Mouse (Mus musculus): ENCODE measurements at regions not wholly inside any gene's neighbourhood (a gene's known extent, or its start where the extent isn't known, plus 50 kb on each side); places are given as distances from the start of the nearest gene placed in this dataset.

- no peak for DNase-seq (ENCODE audit: low read depth, low spot score)
Measured at GRCm38 (mm10) chr16:85743022-85743421, 59.9 kb downstream of the Adamts1 start.

- DNase-seq (ENCODE audit: low read depth, low spot score): no peak
Measured at GRCm38 (mm10) chr16:85738606-85739195, 64.2 kb downstream of the Adamts1 start.

DNA sequence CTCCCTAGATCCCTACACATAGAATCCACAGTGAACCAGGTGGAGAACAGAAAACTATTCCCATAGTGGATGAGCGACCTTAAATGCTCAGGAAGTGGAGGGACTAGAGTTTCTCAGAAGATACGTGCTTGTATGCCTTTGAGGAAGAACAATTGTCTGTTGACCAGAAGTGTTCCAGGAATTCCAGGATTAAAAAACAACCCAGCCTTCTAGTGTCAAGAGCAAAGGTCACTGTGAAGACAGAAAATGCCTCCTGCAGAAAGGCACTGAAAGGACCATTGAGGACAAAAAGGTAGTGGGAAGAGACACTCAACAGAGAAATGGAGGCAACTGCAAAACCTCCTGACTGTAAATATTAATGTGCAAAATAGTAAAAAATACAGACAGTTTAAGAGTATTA, 74.9 kb downstream of the Adamts1 start:
- no peak for DNase-seq (ENCODE audit: low read depth, low spot score)

GRCm38 (mm10) chr16:85721968-85722367, 80.9 kb downstream of the Adamts1 start:
- no peak for DNase-seq (ENCODE audit: low read depth, low spot score)

DNA sequence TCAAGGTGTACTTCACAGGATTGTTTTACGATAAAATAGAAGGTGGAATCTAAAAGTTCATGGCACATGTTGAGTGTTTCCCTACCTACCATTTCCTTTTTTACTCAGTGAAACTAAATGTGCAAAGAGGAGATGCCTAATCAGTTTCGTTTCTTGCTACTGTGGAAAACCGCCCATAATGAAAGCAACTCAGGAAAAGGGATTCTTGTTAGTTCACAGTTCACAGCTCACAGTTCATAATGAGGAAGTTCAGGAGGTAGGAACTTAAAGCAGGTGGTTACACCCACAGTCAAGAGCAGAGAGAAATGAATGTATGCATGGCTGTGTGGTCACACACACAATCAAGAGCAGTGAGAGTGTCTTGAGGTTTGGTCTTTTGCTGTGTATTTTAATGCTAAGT, 90.6 kb downstream of the Adamts1 start:
- no peak for DNase-seq (ENCODE audit: low read depth, low spot score)

- no peak for DNase-seq (ENCODE audit: low read depth, low spot score)
Measured at GRCm38 (mm10) chr16:85704254-85705020, 98.5 kb downstream of the Adamts1 start.

- DNase-seq (ENCODE audit: low read depth, low spot score): no peak
Measured at GRCm38 (mm10) chr16:85702889-85703480, 99.9 kb downstream of the Adamts1 start.

DNA sequence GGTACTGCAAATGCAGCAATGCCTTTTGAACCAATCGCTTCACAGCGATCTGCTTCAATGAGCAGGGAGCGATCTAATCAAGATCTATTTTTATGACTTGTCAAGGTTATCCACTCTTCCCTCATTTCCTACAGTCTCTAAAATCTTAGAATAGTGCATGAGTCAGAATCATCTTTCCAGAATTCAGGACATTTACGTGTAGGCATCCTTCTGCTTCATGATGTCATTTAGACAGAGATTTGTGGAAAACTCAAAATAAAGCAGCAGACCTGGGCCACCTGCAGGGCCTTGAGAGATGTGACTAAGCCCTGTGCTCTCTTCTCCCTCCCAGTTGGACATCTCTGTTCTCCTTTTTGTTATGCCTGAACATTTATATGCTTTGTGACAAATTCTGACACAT, 103.6 kb downstream of the Adamts1 start:
- no peak for DNase-seq (ENCODE audit: low read depth, low spot score)

- DNase-seq (ENCODE audit: low read depth, low spot score): no peak
Measured at GRCm38 (mm10) chr16:85682721-85683120, 120.2 kb downstream of the Adamts1 start.

DNA sequence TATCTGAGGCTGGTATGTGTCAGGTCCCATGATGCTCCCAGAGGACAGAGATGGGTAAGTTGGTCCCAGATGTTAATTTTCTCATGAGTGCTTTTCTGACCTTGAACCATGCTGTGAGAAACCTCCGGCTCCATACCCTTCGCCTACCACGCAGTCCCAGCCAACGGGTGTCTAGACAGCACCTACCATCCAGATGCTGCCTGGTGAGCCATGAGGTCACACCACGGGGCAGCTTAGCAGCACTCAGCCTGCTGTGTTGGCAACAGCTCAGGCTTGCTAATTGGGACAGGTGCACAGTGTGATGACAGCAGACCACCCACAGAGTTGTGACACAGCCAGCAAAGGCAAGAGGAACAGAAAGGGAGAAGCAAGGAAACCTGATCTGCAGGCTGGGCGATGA, 122.6 kb downstream of the Adamts1 start:
- peak; percentile 50 for DNase-seq (ENCODE audit: low read depth, low spot score)

GRCm38 (mm10) chr16:85678781-85679180, 124.1 kb downstream of the Adamts1 start:
- no peak for DNase-seq (ENCODE audit: low read depth, low spot score)

DNA sequence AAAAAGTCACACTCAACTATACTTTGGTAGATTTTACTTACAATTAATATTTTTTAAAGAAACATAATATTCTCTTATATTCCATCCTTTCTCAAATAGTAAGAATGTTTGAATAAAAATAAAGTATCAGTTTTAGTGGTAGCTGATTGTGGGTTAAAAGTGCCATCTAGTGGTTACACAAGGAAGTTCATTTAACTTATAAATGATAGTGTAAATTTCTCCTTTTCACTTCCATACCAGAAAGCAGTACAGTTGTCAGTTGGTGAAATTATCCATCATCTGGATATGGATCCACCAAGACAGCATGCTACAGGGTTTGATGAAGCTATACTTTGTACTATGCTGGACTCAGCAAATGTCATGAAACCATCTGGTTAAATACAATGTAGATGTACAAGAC, 124.7 kb downstream of the Adamts1 start:
- no peak for DNase-seq (ENCODE audit: low read depth, low spot score)

GRCm38 (mm10) chr16:85677027-85677426, 123.8 kb upstream of the Cyyr1 start:
- peak; percentile 52 for DNase-seq (ENCODE audit: low read depth, low spot score)

DNA sequence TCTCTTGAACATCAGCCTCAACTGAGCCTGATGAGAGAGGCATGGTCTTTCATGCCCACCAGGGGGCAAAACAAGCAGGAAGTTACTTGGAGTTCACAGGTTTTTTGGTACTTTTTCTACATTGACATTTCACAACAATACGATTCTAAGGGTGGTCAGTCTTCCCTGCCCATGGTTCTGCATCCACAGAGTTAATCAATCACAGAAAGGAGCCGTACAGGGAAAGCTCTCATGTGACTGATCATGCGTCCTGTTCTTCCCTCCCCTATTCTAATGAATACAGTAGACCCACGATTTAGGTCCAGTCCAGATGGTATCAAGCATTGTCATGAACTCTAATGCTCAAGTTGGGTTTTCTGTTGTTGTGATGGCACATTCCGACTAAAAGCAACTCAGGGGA, 115.6 kb upstream of the Cyyr1 start:
- DNase-seq (ENCODE audit: low read depth, low spot score): no peak

DNA sequence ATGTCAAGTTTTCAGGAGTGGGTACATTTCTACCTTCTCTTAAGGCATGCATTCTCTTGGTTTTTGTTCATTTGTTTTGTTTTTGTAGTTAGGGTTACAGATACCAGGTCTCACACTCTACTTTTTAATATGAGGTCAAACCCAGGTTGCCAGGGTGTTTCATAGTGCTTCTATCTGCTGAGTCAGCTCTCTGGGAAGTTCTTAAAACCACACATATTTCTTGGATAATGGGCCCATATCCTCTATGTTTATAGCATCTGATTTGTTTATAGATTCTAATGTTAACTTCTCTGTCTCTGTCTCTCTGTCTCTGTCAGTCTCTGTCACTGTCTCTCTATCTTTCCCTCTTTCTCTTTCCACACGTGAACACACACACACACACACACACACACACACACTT, 114.6 kb upstream of the Cyyr1 start:
- DNase-seq (ENCODE audit: low read depth, low spot score): no peak

DNA sequence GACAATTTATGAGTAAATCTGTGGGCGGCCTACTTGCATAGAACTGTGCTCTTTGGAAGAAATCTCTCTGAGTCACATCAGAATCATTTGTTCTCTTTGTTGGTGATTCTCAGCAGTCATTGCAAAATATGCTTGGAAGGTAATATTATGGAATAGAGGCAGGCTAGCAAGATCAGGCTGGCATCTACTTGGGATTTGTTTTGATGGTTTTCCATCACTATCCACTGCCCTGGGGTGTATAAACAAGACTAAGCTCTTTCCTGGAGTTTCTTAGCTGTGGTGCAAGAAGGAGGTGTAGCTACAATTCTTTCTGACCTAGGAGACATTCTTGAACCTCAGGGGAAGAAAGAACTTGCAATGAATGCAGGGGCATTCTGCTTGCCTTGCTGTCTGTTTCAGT, 96.3 kb upstream of the Cyyr1 start:
- no peak for DNase-seq (ENCODE audit: low read depth, low spot score)

DNA sequence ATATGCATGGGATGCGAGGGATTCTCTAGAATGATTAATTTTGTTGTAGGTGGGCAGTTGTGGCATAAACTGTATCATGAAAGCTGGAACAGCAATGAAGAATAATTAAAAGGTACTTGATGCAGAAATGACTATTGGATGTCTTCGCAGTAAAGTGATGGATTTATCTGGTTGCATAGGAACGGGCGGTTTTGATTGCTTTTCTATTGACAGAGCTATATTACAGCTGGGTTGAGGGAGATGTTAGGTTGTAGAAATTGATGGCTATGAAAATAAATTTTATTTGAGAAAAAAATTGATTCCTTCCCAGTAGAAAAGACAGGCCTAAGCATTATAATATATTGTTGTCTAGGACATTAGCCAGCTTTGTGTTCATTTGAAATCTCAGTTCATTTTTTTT, 87.8 kb upstream of the Cyyr1 start:
- no peak for DNase-seq (ENCODE audit: low read depth, low spot score)

GRCm38 (mm10) chr16:85637079-85637478, 83.9 kb upstream of the Cyyr1 start:
- no peak for DNase-seq (ENCODE audit: low read depth, low spot score)

DNA sequence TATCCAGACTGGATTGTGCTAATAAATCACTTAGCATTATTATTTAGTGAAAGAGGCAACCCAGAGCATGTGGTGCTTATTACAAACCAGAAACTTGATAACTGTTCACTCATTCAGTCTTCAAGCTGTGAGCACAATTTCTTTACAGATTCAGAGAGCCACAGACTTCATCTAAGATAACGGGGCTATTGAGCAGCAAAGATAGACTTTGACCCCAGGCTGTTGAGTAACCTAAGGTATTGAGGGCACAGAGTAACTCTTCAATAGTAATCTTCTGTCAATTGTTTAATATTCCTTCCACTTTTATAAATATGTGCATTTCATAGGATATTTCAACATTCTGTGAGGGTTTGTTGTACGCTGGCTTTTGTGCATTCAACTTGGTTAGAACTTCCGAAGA, 76.5 kb upstream of the Cyyr1 start:
- no peak for DNase-seq (ENCODE audit: low read depth, low spot score)

DNA sequence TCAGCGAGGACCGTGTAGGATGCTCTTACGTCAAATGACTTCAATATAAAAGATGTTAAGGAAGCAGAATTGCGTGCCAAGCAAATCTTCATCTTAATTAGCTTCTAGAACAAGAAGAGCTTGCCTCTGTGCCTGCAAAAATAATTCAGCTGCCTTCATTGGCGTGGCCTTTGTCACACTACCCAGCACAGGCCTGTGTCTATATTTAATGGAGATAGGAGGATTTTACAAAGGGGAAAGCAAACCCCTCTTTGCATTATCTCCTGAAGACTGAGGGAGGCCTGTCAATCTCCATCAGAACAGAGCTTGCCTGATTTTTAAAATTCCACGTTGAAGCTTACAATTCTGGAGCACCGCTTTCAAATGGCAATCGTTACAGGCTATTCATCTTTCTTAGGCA, 71.3 kb upstream of the Cyyr1 start:
- DNase-seq (ENCODE audit: low read depth, low spot score): no peak

GRCm38 (mm10) chr16:85604089-85604488, 50.9 kb upstream of the Cyyr1 start:
- no peak for DNase-seq (ENCODE audit: low read depth, low spot score)
